ENCODE assay signal across 24 mouse cellular contexts in genomic region chr14:34371763-34372162, GRCm38 (mm10). TPM values are rescaled to one million over a fixed set of nuclear protein-coding genes. Genes with fewer than 3 reads are reported as not detected.
DNase-seq lines count a peak whose midpoint lies in the region; ATAC-seq lines count a peak whose summit lies in the region.
"Had no signal": no experiment of that assay in that cellular context is flagged by ENCODE, and none has a peak within 500 bp of the region (broad histone marks: within the 10 kb centered on the region; RNA-seq: fewer than 3 reads in every experiment).

No protein-coding gene starts in this region.

- H3K9ac ChIP-seq in hindbrain, embryonic 12.5 days, result no peak overlapping the region
- no peak overlapping the region for H3K9ac ChIP-seq in hindbrain, embryonic 13.5 days
- H3K9ac ChIP-seq in neural tube, embryonic 12.5 days, result no peak overlapping the region
- H3K9ac ChIP-seq in neural tube, embryonic 13.5 days, result no peak overlapping the region
- H3K9ac ChIP-seq: hindbrain, embryonic 14.5 days had no signal

- no peaks in the 10 kb centered on the region for H3K36me3 ChIP-seq in hindbrain, embryonic 12.5 days
- no peaks in the 10 kb centered on the region for H3K36me3 ChIP-seq in hindbrain, embryonic 13.5 days
- H3K36me3 ChIP-seq in neural tube, embryonic 12.5 days, result no peaks in the 10 kb centered on the region
- H3K36me3 ChIP-seq in neural tube, embryonic 13.5 days, result no peaks in the 10 kb centered on the region
- H3K36me3 ChIP-seq: embryonic facial prominence, embryonic 10.5 days had no signal

- peak overlapping the region; percentile 12; the same call in 1 of the 2 replicates for H3K4me2 ChIP-seq in hindbrain, embryonic 12.5 days (replicated peaks)
- no peak overlapping the region for H3K4me2 ChIP-seq in hindbrain, embryonic 13.5 days
- peak overlapping the region; percentile 38 for H3K4me2 ChIP-seq in neural tube, embryonic 12.5 days (replicated peaks)
- peak overlapping the region; percentile 46 for H3K4me2 ChIP-seq in neural tube, embryonic 13.5 days
- H3K4me2 ChIP-seq: hindbrain, embryonic 14.5 days had no signal

- H3K27ac ChIP-seq in hindbrain, embryonic 12.5 days, result no peak overlapping the region
- no peak overlapping the region for H3K27ac ChIP-seq in hindbrain, embryonic 13.5 days
- H3K27ac ChIP-seq in neural tube, embryonic 12.5 days, result no peak overlapping the region
- H3K27ac ChIP-seq in neural tube, embryonic 13.5 days (replicated peaks), result no peak overlapping the region
- H3K27ac ChIP-seq: embryonic facial prominence, embryonic 10.5 days; hindbrain, embryonic 14.5 days had no signal

- no peaks in the 10 kb centered on the region for H3K9me3 ChIP-seq in hindbrain, embryonic 12.5 days (replicated peaks)
- H3K9me3 ChIP-seq in hindbrain, embryonic 13.5 days, result no peaks in the 10 kb centered on the region
- no peaks in the 10 kb centered on the region for H3K9me3 ChIP-seq in neural tube, embryonic 12.5 days
- no peaks in the 10 kb centered on the region for H3K9me3 ChIP-seq in neural tube, embryonic 13.5 days
- H3K9me3 ChIP-seq: embryonic facial prominence, embryonic 10.5 days had no signal

- peaks cover 8% of the 10 kb centered on the region for H3K4me1 ChIP-seq in hindbrain, embryonic 12.5 days
- peaks cover 14% of the 10 kb centered on the region for H3K4me1 ChIP-seq in hindbrain, embryonic 13.5 days (replicated peaks)
- H3K4me1 ChIP-seq in neural tube, embryonic 12.5 days, result peaks cover 10% of the 10 kb centered on the region
- H3K4me1 ChIP-seq in neural tube, embryonic 13.5 days (replicated peaks), result peaks cover 17% of the 10 kb centered on the region

- 75% methylated on average over 2 of the region's 2 CpGs for WGBS in hindbrain, embryonic 12.5 days
- WGBS in hindbrain, embryonic 13.5 days, result 81% methylated on average over 2 of the region's 2 CpGs
- 84% methylated on average over 2 of the region's 2 CpGs for WGBS in neural tube, embryonic 12.5 days
- 78% methylated on average over 2 of the region's 2 CpGs for WGBS in neural tube, embryonic 13.5 days

- H3K4me3 ChIP-seq in hindbrain, embryonic 12.5 days, result no peak overlapping the region
- H3K4me3 ChIP-seq in hindbrain, embryonic 13.5 days, result no peak overlapping the region
- no peak overlapping the region for H3K4me3 ChIP-seq in neural tube, embryonic 12.5 days
- 0 out of 2 replicates have a peak overlapping the region, but pooled peaks have one; percentile 31 for H3K4me3 ChIP-seq in neural tube, embryonic 13.5 days
- H3K4me3 ChIP-seq: embryonic facial prominence, embryonic 10.5 days; erythroblast, embryonic 14.5 days had no signal

- H3K27me3 ChIP-seq in hindbrain, embryonic 12.5 days, result no peaks in the 10 kb centered on the region
- no peaks in the 10 kb centered on the region for H3K27me3 ChIP-seq in hindbrain, embryonic 13.5 days
- H3K27me3 ChIP-seq in neural tube, embryonic 12.5 days (replicated peaks), result no peaks in the 10 kb centered on the region
- H3K27me3 ChIP-seq in neural tube, embryonic 13.5 days, result no peaks in the 10 kb centered on the region
- H3K27me3 ChIP-seq: CH12.LX, Patski had no signal

- ATAC-seq in hindbrain, embryonic 12.5 days (ENCODE audit: low FRiP score), result no peak
- no peak for ATAC-seq in hindbrain, embryonic 13.5 days (ENCODE audit: low FRiP score)
- no peak for ATAC-seq in neural tube, embryonic 12.5 days (ENCODE audit: low FRiP score, low read depth)
- ATAC-seq in neural tube, embryonic 13.5 days (ENCODE audit: low read depth), result no peak
- no peak for ATAC-seq in erythroid progenitor cell, adult 5-6 weeks (replicated peaks; ENCODE audit: low FRiP score, poor library complexity, severe bottlenecking)
- ATAC-seq: forebrain, embryonic 16.5 days; Patski had no signal

- DNase-seq in neural tube, embryonic 10.5 days (ENCODE audit: extremely low spot score, low spot score), result no peak
- no peak for DNase-seq in ovary, postnatal 36 days (ENCODE audit: low spot score)
- DNase-seq: adrenal gland, adult 8-10 months; adrenal gland, postnatal 36 days; cerebellum, adult 2 months; cerebellum, postnatal 10 days; gastrocnemius, postnatal 14 days; heart, postnatal 10 days; heart, postnatal 4 days had no signal

RNA-seq across cellular contexts. Expression of gene Sncg, which starts 2.8 kb away (rescaled TPM):
- polyA plus RNA-seq in hindbrain, embryonic 12.5 days (2016; fragmentation: Nextera tagmentation; extraction: Ambion mirVana), result 130 and 136 TPM in 2 replicates
- polyA plus RNA-seq in hindbrain, embryonic 13.5 days (2015; fragmentation: Nextera tagmentation; extraction: Ambion mirVana), result 235 and 244 TPM in 2 replicates
- polyA plus RNA-seq in neural tube, embryonic 12.5 days (2016; fragmentation: Nextera tagmentation; extraction: Ambion mirVana), result 345 and 420 TPM in 2 replicates
- polyA plus RNA-seq in neural tube, embryonic 13.5 days (2015; fragmentation: Nextera tagmentation; extraction: Ambion mirVana), result 641 and 796 TPM in 2 replicates
- not detected in 2 replicates for total RNA-seq in erythroid progenitor cell, adult 5-6 weeks (2015; ENCODE audit: low replicate concordance)
- not detected in 2 replicates for total RNA-seq in erythroid progenitor cell, adult 5-6 weeks (2017; ENCODE audit: low replicate concordance)
- polyA plus RNA-seq: erythroblast, embryonic 14.5 days; Patski had no signal

RNA-seq across cellular contexts. Expression of gene Mmrn2, which starts 3.5 kb away (rescaled TPM):
- 7.0 and 7.3 TPM in 2 replicates for polyA plus RNA-seq in hindbrain, embryonic 12.5 days (2016; fragmentation: Nextera tagmentation; extraction: Ambion mirVana)
- 5.6 and 5.7 TPM in 2 replicates for polyA plus RNA-seq in hindbrain, embryonic 13.5 days (2015; fragmentation: Nextera tagmentation; extraction: Ambion mirVana)
- polyA plus RNA-seq in neural tube, embryonic 12.5 days (2016; fragmentation: Nextera tagmentation; extraction: Ambion mirVana), result 7.8 and 8.2 TPM in 2 replicates
- polyA plus RNA-seq in neural tube, embryonic 13.5 days (2015; fragmentation: Nextera tagmentation; extraction: Ambion mirVana), result 6.0 and 6.2 TPM in 2 replicates
- not detected in 2 replicates for total RNA-seq in erythroid progenitor cell, adult 5-6 weeks (2015; ENCODE audit: low replicate concordance)
- total RNA-seq in erythroid progenitor cell, adult 5-6 weeks (2017; ENCODE audit: low replicate concordance), result 0.26 TPM in 1 of 2 replicates, not detected in the other
- total RNA-seq: CH12.LX had no signal
- polyA plus RNA-seq: erythroblast, embryonic 14.5 days had no signal

RNA-seq across cellular contexts. Expression of gene Fam25c, which starts 16.5 kb away (rescaled TPM):
- not detected in 2 replicates for polyA plus RNA-seq in hindbrain, embryonic 12.5 days (2016; fragmentation: Nextera tagmentation; extraction: Ambion mirVana)
- polyA plus RNA-seq in hindbrain, embryonic 13.5 days (2015; fragmentation: Nextera tagmentation; extraction: Ambion mirVana), result not detected in 2 replicates
- not detected in 2 replicates for polyA plus RNA-seq in neural tube, embryonic 12.5 days (2016; fragmentation: Nextera tagmentation; extraction: Ambion mirVana)
- not detected in 2 replicates for polyA plus RNA-seq in neural tube, embryonic 13.5 days (2015; fragmentation: Nextera tagmentation; extraction: Ambion mirVana)
- total RNA-seq in erythroid progenitor cell, adult 5-6 weeks (2015; ENCODE audit: low replicate concordance), result not detected in 2 replicates
- not detected in 2 replicates for total RNA-seq in erythroid progenitor cell, adult 5-6 weeks (2017; ENCODE audit: low replicate concordance)
- total RNA-seq: adrenal gland, adult 8-10 months; adrenal gland, postnatal 36 days; CH12.LX; heart, postnatal 10 days; heart, postnatal 4 days had no signal
- polyA plus RNA-seq: cerebellum, adult 2 months; embryonic facial prominence, embryonic 10.5 days; erythroblast, embryonic 14.5 days; forebrain, embryonic 11.5 days; forebrain, embryonic 16.5 days; frontal cortex, adult 2 months; gonadal fat pad, adult 2 months; heart, embryonic 14.5 days; hindbrain, embryonic 14.5 days; Patski had no signal
